Mouse (Mus musculus) kidney, adult 2 months (tissue): ENCODE data around the gene Klhdc3.

Experiments used
- CTCF ChIP-seq: fragments of 200-500 bp; conservative IDR thresholded peaks from 2 replicates; pipeline ENCODE4 v1.5.1; 2011; ENCODE audit warnings: low read depth, mild to moderate bottlenecking, control low read depth, low read length, moderate library complexity, mixed read lengths; ENCODE audit not compliant: insufficient read depth, insufficient read length
- POLR2A ChIP-seq: fragments of 200-500 bp; IDR thresholded peaks from one replicate; pipeline ENCODE4 v1.6.1; 2011; ENCODE audit warnings: low read depth, low read length, control low read depth

DNA sequence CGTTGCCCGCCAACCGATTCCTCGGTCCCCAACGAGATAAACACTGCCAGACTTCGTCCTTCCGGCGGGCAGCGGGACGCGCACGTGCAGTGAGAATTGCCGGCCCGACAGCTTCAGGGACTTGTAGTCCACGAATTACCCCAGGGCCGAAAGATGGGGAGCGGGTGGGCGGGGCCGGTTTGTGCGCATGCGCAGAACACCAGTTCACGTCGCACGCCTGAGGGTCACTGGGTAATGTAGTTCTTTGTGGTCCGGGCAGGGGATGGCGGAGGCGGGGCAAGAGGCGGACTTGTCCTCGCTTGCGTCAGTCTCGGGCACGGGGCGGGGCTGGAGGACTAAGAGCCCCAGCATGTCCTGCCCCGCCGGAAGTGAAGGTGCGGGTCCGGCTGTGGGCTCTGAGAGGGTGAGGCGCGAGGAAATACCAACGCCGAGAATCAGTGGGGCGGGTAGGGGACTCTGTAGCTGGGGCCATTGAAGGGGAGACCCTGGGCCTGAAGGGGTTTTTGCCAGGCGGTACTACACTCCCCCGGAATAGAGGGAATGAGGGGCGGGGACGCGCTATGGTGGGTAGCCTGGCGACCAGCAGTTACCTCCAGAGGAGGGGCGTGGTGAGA is at the start of gene Klhdc3:
- no peak for TF ChIP-seq CTCF
- peak; percentile 19 for TF ChIP-seq POLR2A
